Mouse (Mus musculus): Measurements from ENCODE around the gene Rps6ka2. TPM values are rescaled to one million over a fixed set of nuclear protein-coding genes. Genes with fewer than 3 reads are reported as not detected.
"Not testable (repeated sequence)": the region's sequence is repeated elsewhere in the genome, so short reads cannot be mapped to it uniquely, and the experiment has no call there.

Gene Rps6ka2
- total RNA-seq (2021) = 10 to 100 TPM; 50.1 to 55.8 TPM
- long read RNA-seq, experiment 1, full-length matches to known transcripts = 1 of 46 reads
- long read RNA-seq, experiment 1, partial matches to known transcripts = 31 of 46 reads
- long read RNA-seq, experiment 1, other reads (novel, unspliced or antisense) = 14 of 46 reads
- long read RNA-seq, experiment 2, full-length matches to known transcripts = 6 of 71 reads
- long read RNA-seq, experiment 2, partial matches to known transcripts = 29 of 71 reads
- long read RNA-seq, experiment 2, other reads (novel, unspliced or antisense) = 36 of 71 reads

DNA sequence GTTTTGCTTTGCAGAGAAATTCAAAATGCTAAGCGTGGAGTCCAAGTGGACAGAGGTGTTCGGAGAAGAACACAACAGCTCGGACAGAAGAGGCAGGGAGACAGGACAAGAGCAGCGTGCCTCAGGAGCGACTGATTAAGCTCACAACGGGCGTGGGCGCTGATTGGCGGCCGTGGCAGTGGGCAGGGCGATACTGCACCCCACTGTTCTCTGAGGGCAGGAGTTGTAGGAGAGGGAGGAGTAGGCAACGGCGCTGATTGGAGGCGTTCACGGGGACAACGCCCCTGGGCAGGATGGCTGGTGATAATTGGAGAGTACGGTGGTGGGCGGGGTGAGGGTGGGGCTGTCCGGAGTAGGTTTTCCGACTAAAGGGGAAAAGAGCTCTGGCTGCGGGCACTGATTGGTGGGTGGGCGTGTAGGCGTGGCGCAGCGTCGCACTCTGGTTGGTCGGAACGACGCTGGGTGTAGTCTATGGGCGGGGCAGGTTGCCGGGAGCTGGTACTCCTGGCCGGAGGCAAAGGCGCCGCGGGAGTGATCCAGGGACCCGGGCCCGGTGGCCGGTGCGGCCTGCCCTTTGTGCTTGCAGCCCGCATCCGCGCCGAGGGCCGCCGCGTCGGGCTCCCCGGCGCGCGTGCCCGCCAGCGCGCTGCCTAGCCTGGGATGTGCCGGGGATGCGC, at the start of gene Rps6ka2:
Gene Rps6ka2 (plus strand): TSS at position 489 of the 677 bp plus-strand sequence.
- DNase-seq = peak; percentile 97
- intact Hi-C loops (cut with DNase I; ENCODE audit: low total_unique reads) = loop anchor here (5.0 kb wide), 1 partner anchor 53 kb away; no protein-coding TSS in a partner anchor

DNA sequence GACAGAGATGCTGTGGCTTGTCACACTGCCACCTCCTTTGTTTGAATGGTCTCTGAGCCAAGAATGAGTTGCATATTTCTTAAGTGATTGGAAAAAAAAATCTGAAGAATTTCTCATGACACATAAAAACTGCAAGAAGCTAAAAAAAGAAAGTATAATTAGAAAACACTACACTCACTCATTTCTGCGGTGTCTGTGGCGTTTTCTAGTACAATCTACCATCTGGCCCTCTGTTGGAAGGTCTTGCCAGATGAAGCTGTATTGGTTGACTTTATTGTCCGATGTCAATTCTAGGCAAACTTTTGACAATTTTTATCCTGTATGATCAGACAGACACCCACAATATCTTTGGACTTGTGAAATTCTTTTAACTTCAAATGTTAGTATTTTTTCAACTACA, 49.1 kb upstream of the Rps6ka2 start:
- intact Hi-C loops (cut with DNase I; ENCODE audit: low total_unique reads) = not testable (repeated sequence)

DNA sequence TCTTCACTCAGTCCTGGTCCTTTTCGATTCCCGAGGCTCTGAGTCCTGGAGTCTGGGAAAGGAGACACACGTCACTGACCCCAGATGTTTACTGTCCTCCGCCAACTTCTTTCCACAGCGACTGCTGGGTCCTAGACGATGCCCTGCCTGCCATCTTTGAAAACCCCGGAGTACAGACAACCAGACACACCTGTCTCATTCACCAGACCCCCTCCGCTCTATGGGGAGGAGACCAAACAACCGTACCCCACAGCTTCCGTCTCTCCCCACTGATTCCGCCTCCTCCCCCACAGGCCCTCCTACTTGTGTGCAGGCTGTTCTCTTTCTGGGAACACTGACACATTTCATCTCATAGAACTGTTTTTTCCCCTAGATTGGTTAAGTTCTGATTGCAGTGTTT, 47.4 kb upstream of the Rps6ka2 start:
- DNase-seq; intact Hi-C loops (cut with DNase I; ENCODE audit: low total_unique reads): not testable (repeated sequence)

More for the DNA sequence above, 49.1 kb upstream of the Rps6ka2 start:
- DNase-seq = not testable (repeated sequence)

- intact Hi-C loops (cut with DNase I; ENCODE audit: low total_unique reads); DNase-seq: not testable (repeated sequence)
Measured at GRCm38 (mm10) chr17:7126475-7126874, 43.4 kb upstream of the Rps6ka2 start.

DNA sequence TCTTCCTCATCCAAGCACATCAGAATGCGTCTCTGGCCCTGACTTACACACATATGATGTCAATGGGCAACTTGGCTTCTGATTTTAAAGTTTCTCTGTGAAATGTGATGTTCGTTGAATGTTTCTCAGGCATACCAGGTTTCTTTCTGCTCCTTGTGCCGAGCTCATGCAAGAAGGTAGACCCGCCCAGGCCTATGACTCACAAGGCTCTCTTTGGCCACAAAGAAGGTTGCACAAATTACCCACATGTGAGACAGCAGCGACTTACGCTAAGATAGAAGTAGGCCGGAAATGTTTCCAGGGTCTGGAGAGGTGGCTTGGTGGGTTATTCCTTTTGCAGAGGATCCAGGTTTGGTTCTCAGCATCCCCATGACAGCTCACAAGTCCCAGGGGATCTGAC, 35.9 kb upstream of the Rps6ka2 start:
- intact Hi-C loops (cut with DNase I; ENCODE audit: low total_unique reads); DNase-seq: not testable (repeated sequence)

DNA sequence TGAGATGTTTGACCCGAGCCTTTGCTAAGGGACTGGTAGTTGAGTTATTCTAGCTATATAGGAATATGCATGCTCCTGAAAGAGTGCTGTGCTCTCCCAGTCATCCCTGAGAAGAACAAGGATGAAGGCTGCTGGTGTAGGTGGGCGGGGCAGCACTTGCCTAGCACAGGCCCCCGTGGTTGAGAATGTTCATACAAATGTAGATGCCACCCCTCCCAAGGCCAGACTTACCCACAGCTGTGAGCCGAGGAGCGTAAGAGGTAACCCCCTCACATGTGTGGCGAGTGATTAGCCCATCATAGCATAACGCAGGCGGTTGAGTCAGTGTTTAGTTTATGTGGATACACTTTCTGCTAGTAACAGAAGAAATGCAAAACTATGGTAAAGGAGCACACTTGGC, 34.6 kb upstream of the Rps6ka2 start:
- intact Hi-C loops (cut with DNase I; ENCODE audit: low total_unique reads); DNase-seq: not testable (repeated sequence)

DNA sequence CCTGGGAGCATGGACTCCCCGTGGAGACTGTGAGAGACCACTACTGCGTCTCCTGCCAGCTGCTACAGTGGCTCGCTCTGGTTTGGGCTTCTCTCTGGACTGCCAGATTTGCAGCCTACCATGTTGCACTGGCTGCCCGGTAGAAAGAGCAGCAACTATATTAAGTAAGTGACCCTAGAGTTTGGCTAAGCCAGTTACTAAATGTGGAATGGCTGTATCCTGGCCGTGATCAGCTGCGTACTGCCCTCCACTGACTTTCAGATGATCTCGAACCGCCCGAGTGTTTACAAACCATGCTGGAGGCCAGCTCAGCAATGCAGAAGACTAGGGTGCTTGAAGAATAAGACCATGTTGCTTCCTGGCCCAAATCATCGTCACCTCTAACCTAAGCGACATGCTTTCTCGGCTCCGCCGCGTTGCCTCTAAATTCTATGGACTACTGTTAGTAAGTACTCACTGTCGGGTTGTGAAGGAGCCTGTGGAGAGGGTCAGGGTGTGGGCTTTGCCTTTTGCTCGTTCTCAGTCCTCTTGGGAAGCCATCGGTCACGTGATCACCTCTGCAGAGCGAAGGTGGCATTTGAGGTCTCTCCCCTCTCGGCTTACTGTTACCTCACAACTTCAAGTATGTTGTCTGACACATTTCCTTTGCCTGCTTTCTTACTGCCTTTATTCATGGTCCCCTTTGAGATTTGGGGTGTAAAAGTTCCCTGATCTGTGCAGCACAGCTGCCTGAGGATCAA, 31.6 kb upstream of the Rps6ka2 start:
- DNase-seq = no peak

DNA sequence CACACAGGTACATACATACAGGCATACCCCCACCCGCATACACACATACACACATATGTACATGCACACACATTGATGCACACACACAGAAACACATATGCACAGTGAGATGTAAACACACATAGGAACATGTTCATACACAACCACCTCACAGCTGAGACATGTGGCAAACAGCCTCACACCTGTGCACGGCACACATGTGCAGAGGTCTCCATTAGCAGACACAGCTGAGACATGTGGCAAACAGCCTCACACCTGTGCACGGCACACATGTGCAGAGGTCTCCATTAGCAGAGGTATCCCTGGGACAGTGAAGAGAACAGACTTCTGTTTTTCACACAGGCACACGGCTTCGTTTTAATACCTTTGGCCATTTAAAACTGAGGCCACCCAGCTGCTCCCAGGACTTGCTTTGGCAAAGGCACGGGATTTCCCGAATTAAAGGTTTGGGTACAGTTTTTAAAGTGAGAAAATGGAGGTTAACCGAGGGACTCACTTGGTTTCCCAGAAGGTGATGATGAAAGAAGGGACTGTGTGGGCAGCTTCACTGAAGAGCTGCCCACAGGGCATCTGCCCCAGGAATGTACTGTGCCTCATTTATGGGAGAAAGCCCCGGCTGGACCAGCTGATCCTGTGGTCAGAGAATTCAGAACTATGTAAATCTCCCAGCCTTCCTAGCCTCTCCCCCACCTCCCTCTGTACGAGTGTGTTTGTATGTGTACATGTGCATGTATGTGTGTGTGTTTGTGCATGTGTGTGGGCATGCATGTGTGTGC, 29.3 kb upstream of the Rps6ka2 start:
- intact Hi-C loops (cut with DNase I; ENCODE audit: low total_unique reads) = no loop called here
- DNase-seq = no peak

More for the DNA sequence above, 31.6 kb upstream of the Rps6ka2 start:
- intact Hi-C loops (cut with DNase I; ENCODE audit: low total_unique reads) = no loop called here

DNA sequence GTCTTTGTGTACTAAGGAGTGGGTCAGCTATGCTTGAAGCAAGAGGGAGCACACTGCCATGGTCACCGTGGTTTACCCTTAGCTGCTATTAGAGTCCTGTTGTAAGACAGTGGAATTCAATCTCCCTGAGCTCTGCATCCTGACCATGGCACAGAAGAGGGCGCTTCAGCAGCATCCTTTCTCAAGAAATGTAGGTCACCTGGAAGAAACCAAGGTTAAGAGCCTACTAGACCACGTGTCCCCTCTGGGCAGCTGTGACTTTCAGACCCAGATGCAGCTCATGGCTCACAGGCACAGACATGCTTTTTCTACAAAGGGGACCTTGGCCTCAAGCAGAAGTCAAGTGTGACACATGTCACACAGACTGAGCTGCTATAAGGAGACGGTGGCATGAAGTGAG, 27.5 kb upstream of the Rps6ka2 start:
- no peak for DNase-seq
- intact Hi-C loops (cut with DNase I; ENCODE audit: low total_unique reads) = no loop called here

DNA sequence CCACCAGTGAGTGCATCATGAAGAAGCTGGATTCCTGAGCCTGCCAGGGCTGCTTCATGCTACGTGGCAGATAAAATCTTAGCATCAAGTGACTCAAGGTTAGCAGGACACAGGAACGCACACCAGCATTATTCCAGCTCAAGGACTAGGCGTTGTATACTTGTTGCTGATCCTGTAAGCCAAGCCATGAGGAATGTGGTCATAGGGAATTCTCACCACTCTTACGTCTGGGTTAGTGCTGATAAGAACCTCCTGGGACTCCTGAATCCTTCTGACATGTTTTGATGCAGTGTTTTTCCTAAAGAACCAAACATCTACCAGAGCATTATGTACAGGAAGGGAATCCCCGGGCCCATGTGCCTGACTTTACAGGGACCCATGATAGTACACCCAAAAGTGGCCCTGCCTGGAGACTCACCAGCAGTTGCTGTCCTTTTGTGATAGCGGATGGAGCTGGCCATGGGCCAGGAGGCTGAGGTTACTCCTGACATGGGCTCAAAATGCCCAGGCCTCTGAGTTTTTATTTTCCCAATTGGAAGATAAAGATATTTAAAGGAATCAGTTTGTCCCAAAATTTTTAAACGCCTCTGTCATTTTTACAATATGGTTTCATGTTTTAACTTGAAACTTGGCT, 25.9 kb upstream of the Rps6ka2 start:
- intact Hi-C loops (cut with DNase I; ENCODE audit: low total_unique reads) = no loop called here
- no peak for DNase-seq

- intact Hi-C loops (cut with DNase I; ENCODE audit: low total_unique reads) = no loop called here
- DNase-seq = no peak
Measured at GRCm38 (mm10) chr17:7145373-7146058, 24.4 kb upstream of the Rps6ka2 start.

- DNase-seq = no peak
- intact Hi-C loops (cut with DNase I; ENCODE audit: low total_unique reads) = no loop called here
Measured at GRCm38 (mm10) chr17:7146479-7146878, 23.4 kb upstream of the Rps6ka2 start.

DNA sequence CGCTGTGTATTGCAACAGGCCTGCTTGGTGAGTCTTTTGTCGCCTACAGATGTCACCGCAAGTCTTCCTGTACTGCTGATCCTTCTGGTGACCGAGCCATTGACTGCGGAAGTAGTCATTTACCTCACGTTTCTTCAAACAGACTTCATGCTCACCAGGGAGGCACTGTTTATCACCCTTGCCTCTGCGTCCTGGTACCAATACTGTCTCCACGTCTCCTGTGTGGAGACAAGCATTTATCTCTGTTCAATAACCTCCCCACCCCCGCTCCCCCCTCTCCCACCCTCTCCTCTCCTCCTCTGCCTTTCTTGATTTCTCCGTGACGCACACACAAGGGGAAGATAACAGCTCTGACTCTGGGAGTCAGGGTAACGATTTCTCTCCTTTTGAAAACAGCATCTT, 22.0 kb upstream of the Rps6ka2 start:
- no peak for DNase-seq
- intact Hi-C loops (cut with DNase I; ENCODE audit: low total_unique reads) = no loop called here

DNA sequence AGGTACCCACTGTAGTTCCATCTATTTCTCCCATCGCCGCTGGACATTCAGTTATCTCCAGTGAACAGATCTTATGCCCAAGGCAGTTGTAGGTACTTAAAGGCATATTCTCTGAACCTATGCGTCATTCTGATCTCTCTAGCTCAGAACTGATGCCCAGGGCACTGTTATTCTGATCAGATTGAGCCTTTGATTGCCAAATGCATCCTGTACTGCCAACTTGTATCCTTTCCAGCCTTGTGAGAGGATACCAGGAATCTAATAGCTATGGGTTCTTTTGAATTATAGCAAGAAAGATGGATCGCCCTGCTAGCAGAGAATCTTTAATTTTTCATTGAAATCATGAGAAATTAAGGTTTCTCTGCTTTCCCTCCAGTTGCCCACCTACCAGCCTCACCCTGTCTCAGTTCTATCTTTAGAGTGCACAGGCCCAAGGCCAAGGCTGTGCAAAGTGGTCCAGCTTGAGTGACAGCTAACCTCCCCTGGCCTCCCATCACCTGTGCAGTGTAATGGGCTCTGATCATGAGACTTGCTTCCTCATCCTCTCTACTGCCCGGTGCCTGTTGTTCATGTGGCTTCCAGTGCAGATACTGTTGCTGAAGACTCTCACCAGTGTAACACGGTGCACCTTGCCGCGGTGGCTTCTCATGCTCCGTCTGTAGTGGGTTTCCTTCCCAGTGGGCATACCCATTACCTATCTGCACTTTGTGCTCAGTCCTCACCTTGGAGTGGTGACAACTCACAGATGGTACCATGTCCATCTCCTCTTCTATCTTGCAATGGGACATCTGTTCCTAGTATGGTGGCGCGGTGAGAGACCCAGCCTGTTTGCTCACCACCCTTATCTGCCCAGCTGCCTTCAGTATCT, 20.4 kb upstream of the Rps6ka2 start:
- intact Hi-C loops (cut with DNase I; ENCODE audit: low total_unique reads) = no loop called here
- no peak for DNase-seq

- DNase-seq = no peak
- intact Hi-C loops (cut with DNase I; ENCODE audit: low total_unique reads) = no loop called here
Measured at GRCm38 (mm10) chr17:7151446-7152100, 18.3 kb upstream of the Rps6ka2 start.

GRCm38 (mm10) chr17:7152662-7153061, 17.3 kb upstream of the Rps6ka2 start:
- DNase-seq = no peak
- intact Hi-C loops (cut with DNase I; ENCODE audit: low total_unique reads) = no loop called here

GRCm38 (mm10) chr17:7163955-7164354, 6.0 kb upstream of the Rps6ka2 start:
- no peak for DNase-seq
- intact Hi-C loops (cut with DNase I; ENCODE audit: low total_unique reads) = no loop called here

Data from gastrocnemius, postnatal 14 days (tissue).